Mouse (Mus musculus) hematopoietic multipotent progenitor cell, adult 10-12 weeks (in vitro differentiated cells): Measurements from ENCODE around the gene Dmrt2. TPM values are rescaled to one million over a fixed set of nuclear protein-coding genes. Genes with fewer than 3 reads are reported as not detected.

Source experiments
- polyA plus RNA-seq: library from polyadenylated mRNA; stranded (reverse); fragments of >175 nt; gene quantifications from 2 replicates; pipeline ENCODE4 v1.2.3, GENCODE M21; 2012; ENCODE audit warnings: low replicate concordance

The Dmrt2 gene
- polyA plus RNA-seq = 0.12 and 0.47 TPM in 2 replicates

GRCm38 (mm10) chr19:25672101-25672950 is at the start of gene Dmrt2:
TSS of gene Dmrt2 (plus strand) at chr19:25672411.

Other genes with a start within 250 kb of the Dmrt2 start
- gene Dmrt1, start 166.8 kb upstream of the Dmrt2 start, polyA plus RNA-seq = not detected in 2 replicates
- gene Dmrt3, start 62.1 kb upstream of the Dmrt2 start, polyA plus RNA-seq = 0.65 and 0.73 TPM in 2 replicates